Mouse (Mus musculus): ENCODE data around the gene Mfn2.

DNA sequence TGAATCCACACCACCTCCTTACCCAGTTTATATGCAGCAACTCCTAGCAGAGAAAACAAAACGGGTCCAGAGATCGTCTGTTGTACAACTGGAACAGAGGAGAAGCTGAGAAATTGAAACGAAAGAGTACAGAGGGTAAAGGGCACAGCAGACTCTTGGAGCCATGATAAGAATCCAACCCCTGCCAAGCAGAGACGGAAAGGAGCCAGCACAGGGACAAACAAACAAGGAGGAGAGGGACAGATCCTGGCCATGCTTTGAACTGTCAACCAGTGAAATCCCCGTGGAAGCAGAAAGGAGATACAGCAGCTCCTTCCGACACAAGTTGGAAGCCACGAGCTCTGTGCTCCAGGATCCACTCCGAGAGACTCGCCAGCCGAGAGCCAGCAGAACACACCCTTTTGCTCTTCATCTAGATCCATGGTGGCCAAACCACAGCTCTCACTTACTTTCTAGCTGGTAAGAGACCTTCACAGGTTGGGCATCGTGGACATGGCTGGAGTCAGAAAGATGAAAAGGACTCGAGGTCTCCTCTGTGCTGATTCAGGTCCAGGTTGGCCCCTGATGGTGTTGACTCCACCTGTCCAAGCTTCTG is 1.5 kb downstream of the Mfn2 start:
- TF ChIP-seq POLR2A (IDR thresholded peaks at IDR 0.05; ENCODE audit: control insufficient read depth, low read depth, low read length), result no peak
- no peak for TF ChIP-seq CTCF (IDR thresholded peaks at IDR 0.05; ENCODE audit: control insufficient read depth, insufficient read depth, insufficient replicate concordance, low read depth, low read length)
